Mouse (Mus musculus): ENCODE data around the gene Itga9. TPM values are rescaled to one million over a fixed set of nuclear protein-coding genes. Genes with fewer than 3 reads are reported as not detected.

Gene Itga9
- polyA plus RNA-seq, 1 experiment: 8.2 TPM

DNA sequence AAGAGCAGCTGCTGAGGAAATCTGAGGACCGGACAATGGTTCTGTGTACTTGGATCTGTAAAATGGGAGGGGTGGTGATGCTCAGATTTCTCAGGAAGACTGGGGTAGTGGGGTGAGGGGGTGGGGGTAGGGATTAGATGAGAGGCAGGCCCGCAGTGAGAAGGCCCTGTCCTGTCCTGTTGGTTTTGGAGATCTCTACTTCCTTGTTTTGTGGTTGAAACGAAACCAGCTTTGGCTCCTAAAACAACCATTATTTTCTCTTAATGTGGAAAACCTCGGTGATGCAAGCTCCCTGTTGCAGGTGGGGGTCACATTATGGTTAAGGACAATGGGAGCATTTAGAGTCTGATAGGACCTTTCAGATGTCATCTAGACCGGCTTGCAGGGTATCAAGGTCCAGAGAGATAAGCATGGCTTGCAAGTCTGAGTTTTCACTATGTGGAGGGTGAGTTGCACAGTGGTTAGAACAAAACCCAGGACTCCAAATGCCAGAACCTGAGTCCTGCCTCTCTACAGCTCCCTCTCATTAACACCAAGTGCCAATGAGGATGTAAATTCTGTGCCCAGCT is 32.2 kb downstream of the Itga9 start:
- 53% methylated on average over 5 of the region's 5 CpGs for WGBS

DNA sequence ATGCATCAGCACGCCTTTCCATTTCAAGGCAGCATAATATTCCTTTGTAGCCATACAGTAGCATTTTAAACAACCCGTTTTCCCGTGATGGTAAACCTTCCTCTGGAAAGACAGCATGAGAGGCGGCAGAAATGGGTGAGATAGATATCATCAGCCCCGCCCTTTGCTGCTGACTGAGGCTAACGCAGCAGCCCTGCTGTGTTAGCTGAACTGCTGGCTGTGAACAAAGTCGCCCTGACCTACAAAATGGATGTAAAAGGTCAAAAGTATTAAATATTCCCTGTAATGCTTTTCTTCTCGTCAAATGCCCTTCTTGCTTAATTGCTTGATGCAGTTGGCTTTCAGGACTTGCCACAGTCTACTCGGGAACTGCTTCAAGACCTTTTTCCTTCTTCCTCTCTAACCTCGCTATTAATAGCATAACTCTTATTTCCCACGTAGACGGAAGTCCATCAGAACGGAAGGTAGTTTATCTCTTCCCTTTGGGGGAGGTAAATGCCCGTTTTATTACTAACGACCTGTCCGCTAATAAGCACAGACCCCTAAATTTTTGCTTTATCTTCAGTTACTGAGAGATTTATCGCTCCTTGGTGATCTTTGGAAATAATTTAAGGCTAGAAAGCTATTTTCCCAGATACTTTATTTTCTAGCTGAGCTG is 39.3 kb downstream of the Itga9 start:
- 73% methylated on average over 17 of the region's 17 CpGs for WGBS
- no peak for DNase-seq (ENCODE audit: low read depth, low spot score)

More for the DNA sequence above, 32.2 kb downstream of the Itga9 start:
- DNase-seq (ENCODE audit: low read depth, low spot score): no peak

DNA sequence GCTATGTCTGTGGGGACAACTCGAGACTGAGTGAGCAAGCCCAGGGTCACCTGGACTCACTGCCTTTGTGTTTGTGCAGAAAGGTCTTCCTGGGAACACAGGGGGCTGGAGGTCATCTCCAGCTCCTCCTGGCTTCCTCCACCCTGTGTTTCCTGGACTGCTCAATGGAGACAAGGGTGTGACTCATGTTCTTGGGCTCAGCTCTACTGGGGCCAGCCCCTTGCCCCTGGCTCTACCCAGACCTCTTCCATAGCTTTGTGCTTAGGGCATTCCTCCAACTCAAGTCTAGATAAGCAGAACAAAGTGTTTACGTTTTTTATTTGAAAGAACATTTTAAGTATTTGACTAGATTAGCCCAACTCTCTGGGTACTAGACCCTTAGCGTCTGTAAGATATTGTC is 41.0 kb downstream of the Itga9 start:
- DNase-seq (ENCODE audit: low read depth, low spot score): no peak
- 50% methylated on average over 3 of the region's 3 CpGs for WGBS

- no peak for DNase-seq (ENCODE audit: low read depth, low spot score)
- WGBS: 20% methylated on average over 4 of the region's 4 CpGs
Measured at GRCm38 (mm10) chr9:118650976-118651375, 44.5 kb downstream of the Itga9 start.

DNA sequence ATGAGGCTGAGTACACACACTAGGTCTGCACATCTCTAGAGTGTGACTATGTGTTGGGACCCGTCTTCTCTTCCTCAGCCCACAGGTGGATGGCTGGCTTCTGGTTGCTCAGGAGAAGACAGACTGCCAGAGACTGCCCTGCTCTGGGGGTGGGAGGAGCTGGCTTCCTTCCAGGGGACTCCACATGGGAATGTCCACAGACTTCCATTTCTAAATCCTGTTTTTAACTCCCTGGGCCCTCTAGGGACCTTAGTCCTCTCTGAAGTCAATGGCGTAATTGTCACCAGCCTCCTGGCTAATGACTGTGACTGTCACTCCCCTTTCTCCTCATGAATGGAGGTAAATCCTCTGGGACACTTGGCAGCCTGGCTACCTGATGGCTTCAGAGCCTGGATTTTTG is 45.4 kb downstream of the Itga9 start:
- no peak for DNase-seq (ENCODE audit: low read depth, low spot score)
- 75% methylated on average over 2 of the region's 2 CpGs for WGBS

DNA sequence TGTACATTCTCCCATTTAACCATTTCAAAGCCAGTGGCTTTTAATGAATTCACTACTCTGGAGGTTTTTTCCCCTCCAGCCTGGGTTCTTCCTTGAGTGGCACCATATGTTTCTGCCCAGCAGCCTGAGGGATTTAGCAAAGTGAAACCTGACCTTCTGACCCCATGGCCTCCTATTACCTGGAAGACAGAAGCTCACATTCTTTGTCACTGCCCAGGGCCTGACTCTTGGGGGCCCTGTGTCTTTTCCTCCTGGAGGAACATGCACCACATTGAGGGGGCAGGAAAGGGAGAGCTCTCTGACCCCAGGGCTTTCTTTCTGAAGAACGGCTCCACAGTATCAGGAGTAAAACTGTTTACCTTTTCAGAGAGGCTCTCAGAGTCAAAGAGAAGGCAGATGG is 46.9 kb downstream of the Itga9 start:
- no peak for DNase-seq (ENCODE audit: low read depth, low spot score)
- WGBS: 44% methylated on average over 1 of the region's 1 CpGs

DNA sequence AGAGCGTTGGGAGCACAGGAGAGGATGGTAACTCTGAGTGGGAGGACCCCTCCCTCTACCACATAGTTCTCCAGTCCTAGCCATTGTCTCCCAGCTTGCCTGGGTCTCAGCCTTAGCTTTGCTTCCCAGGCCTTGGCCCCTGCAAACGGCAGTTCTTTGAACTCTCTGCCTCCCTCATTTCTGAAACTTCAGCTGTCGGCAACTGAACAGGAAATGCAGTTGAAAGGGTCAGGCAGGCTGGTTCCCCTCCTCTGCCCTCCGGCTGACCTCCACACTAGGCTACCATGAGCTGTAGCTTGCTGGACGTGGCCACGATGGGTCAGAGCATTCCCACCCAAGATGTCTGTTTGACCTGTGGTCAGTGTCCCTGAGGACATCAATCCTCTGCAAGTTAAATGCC is 48.5 kb downstream of the Itga9 start:
- no peak for DNase-seq (ENCODE audit: low read depth, low spot score)
- 38% methylated on average over 6 of the region's 6 CpGs for WGBS

GRCm38 (mm10) chr9:118655726-118656125 is 49.2 kb downstream of the Itga9 start:
- 86% methylated on average over 3 of the region's 3 CpGs for WGBS
- DNase-seq (ENCODE audit: low read depth, low spot score): no peak

DNA sequence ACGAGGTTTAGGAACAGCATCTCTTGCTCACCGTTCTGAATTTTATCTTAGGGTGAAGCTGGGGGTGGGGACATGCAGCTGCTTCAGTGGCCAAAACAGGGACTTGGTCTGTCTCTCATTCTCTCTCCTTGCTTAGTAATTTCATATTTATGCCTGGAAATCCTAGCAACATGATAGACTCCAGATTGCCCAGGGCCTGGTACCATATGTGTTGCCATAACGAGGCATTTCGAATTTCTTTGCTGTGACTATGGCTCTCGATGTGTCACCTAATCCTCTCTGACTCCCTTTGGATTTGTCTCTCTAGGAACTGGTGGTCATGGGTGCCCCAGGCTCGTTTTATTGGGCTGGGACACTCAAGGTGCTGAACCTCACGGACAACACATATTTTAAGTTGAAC is 51.7 kb downstream of the Itga9 start:
- no peak for DNase-seq (ENCODE audit: low read depth, low spot score)
- 83% methylated on average over 7 of the region's 7 CpGs for WGBS

DNA sequence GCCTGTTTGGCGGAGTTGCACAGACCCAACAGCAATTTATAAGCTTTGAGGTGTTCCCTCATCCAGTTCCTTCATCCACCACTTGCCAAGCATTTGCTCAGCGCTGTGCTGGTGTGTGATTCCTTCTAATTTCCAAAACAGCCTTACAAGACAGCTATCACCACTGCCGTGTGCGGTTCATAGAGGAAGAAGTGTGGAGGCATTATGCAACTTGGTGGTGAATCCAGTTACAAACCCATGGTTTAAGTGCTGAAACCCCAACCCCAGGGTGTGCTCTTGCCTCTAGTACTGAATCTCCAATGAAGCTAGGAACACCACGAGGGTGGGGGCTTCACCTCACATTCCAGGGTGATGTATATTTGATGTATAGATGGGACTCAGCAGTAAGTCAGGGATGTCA is 53.3 kb downstream of the Itga9 start:
- no peak for DNase-seq (ENCODE audit: low read depth, low spot score)
- WGBS: 74% methylated on average over 5 of the region's 5 CpGs

DNA sequence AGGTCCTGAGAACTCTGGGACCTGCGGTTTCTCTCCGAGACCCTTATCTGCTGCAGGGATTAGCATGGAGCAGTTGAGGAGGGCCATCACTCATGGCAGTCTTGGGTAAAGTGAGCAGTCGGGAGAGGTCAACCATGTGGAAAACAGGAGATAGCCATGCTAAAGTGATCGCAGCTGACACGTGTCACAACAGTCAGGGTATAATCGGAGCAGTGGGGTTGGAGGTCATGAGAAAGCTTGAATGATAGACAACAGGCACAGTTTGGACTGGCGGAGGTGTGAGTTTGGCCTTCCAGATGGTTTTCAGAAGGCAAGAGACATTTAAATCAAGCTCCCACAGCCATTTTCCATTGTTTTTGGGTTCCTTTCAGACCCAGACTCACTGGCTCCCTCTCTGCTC is 53.8 kb downstream of the Itga9 start:
- 89% methylated on average over 7 of the region's 7 CpGs for WGBS
- no peak for DNase-seq (ENCODE audit: low read depth, low spot score)

DNA sequence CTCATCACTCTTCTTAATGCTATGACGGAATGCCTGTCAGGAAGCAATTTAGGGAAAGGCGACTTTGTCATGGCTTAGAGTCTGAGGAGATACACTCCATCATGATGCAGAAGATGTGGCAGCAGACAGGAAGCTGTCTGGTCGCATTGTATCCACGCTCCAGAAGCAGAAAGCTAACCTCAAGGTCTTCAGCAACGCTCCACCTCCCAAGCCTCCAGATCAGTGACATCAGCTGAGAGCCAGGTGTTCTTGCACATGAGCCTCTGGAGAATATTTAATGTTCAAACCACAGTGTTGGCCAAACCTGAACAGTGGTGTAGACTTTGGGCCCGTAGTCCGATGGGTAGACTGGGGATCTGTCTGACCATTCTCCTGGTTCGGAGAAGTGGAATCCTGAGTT is 55.5 kb downstream of the Itga9 start:
- DNase-seq (ENCODE audit: low read depth, low spot score): no peak
- 86% methylated on average over 8 of the region's 8 CpGs for WGBS

DNA sequence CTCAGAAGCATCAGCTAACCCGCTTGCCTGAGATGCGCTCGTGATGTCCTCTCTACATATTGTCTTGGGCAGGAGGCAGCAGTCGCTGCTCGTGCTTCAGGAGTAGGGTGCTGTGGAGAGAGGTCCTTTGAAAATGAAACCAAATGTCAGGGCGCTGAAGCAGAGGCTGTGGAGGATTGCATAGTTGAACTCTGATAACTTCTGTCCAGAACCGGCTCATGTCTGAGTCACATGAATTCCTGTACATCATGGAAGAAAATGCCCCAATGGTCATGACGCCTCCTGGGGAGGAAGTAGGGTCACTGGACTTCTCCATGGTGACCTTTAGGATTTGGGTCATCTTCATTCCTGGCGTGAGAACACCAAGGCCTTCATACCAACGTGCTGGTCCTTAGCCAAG is 56.0 kb downstream of the Itga9 start:
- DNase-seq (ENCODE audit: low read depth, low spot score): no peak
- WGBS: 81% methylated on average over 10 of the region's 10 CpGs

DNA sequence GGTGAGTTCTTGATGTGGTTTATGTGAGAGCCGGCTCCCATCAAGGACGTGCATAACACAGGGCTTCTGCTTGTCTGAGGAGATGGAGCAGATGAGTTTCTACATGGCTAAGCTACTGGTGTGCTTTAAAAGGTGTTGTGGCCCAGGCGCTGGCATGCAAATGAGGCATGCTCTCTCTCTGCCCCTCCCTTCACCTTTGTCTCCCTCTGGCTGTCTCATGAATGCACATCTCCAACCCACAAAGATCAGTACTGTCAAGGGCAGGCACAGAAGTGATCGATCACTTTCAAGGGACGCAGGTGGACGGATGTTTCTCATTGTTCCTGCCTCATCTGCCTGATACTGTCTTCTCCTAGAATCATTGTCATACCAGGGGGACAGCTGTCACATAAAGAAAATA is 57.4 kb downstream of the Itga9 start:
- DNase-seq (ENCODE audit: low read depth, low spot score): no peak
- 75% methylated on average over 6 of the region's 6 CpGs for WGBS

- no peak for DNase-seq (ENCODE audit: low read depth, low spot score)
- 79% methylated on average over 3 of the region's 3 CpGs for WGBS
Measured at GRCm38 (mm10) chr9:118666069-118666468, 59.6 kb downstream of the Itga9 start.

DNA sequence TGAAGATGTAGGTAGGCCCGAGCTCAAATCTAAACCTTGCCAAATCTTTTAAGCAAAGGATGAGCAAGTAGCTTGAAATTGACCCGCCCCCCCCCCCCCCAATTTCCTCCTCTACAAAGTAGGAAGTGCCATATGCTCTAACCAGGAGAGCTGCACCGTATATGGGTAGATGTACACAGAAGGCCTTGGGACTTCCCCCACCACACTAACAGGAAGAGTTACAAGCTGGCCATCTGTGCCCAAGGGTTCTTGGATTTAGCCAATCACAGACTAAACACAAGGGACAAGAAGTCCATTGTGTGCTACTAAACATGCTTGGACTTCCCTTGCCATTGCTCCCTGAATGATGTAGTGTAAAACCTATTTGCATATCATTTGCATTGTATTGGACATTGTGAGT is 63.2 kb downstream of the Itga9 start:
- 48% methylated on average over 3 of the region's 3 CpGs for WGBS

DNA sequence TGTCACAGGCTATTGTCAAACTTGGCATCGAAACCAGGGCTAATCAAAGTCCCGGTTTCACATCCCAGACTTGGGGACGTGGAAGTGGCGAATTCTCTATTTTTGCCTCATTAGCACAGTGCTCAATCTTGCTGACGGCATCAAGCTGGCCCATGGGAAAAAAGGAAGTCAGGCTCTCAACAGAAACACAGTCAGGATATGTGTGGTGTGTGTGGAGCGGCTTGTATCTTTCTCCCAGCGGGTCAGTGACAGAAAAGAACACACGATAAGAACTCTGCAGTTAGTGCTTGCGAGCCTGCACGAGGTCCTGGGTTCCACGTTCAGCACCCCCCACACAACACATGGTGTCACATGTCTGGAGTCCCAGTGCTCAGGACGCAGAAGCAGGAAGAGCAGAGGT is 67.8 kb downstream of the Itga9 start:
- DNase-seq (ENCODE audit: low read depth, low spot score): no peak
- 65% methylated on average over 12 of the region's 12 CpGs for whole genome bisulfite sequencing

More for the DNA sequence above, 63.2 kb downstream of the Itga9 start:
- DNase-seq (ENCODE audit: low read depth, low spot score): no peak

DNA sequence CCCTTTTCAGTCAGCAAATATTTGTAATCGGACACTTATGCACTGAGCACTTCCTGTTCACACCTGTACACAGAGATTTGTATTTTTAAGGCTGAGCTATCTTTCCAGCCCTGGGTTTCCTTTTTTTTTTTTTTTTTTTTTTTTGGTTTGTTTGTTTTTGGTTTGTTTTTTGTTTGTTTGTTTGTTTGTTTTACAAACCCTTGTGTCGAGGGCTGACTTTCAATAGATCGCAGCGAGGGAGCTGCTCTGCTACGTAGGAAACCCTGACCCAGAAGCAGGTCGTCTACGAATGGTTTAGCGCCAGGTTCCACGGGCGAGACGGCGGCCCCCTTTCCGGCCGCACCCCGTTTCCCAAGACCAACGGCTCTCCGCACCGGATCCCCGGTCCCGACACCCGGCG is 68.3 kb downstream of the Itga9 start:
- no peak for DNase-seq (ENCODE audit: low read depth, low spot score)
- WGBS: 89% methylated on average over 22 of the region's 22 CpGs

DNA sequence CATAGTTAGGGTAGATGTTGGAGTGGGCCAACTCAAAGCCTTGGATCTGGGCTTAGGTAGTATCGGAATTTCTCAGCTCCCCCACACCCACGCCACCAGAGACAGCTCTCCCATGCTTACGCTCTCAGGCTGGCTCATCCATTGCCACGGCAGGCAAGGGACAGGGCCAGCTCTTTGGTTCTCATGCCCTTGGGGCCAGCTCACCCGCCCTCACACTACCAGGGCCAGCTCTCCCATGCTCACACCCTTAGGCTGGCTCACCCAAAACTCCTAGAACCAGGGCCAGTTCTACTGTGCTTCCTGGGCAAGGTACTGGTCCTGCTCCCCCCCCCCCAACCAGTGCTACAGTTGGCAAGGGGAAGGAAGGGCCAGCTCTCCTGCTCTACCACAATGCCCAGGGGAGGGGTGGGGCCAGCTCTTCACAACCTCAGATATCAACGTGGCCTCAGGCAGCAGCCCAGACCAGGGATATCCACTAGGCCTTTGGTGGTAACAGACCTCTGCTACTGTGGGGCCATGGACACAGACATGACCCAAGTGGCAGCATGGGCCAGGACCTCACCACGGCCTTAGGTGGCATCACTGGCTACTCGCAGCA is 69.2 kb downstream of the Itga9 start:
- 87% methylated on average over 8 of the region's 8 CpGs for WGBS
- DNase-seq (ENCODE audit: low read depth, low spot score): no peak

GRCm38 (mm10) chr9:118676692-118677091 is 70.2 kb downstream of the Itga9 start:
- 77% methylated on average over 8 of the region's 8 CpGs for WGBS

GRCm38 (mm10) chr9:118677349-118677748 is 70.9 kb downstream of the Itga9 start:
- DNase-seq (ENCODE audit: low read depth, low spot score): no peak
- WGBS: 51% methylated on average over 9 of the region's 9 CpGs

More at GRCm38 (mm10) chr9:118676692-118677091, 70.2 kb downstream of the Itga9 start:
- no peak for DNase-seq (ENCODE audit: low read depth, low spot score)
